Mouse (Mus musculus) erythroid progenitor cell, adult 5-6 weeks (primary cell): ENCODE results near the gene Tysnd1. TPM values are rescaled to one million over a fixed set of nuclear protein-coding genes. Genes with fewer than 3 reads are reported as not detected.

Experiments
- ATAC-seq: replicated peaks from 2 replicates; pipeline ENCODE4 v1.8.0; 2016; ENCODE audit warnings: moderate number of reproducible peaks, mild to moderate bottlenecking, moderate TSS enrichment, inconsistent platforms; ENCODE audit not compliant: poor library complexity, low FRiP score, severe bottlenecking
- total RNA-seq, 2 experiments: library from RNA; stranded (forward) in 1 of 2; stranded (reverse) in 1 of 2; fragments of 150-400 nt in 1 of 2; fragments of 186-747, 209-891 nt in 1 of 2; gene quantifications; 2 replicates each; pipeline versions ENCODE4 v1.2.3 to v1.2.4; 2015 to 2017; ENCODE audit warnings: low replicate concordance in 2 of 2

Tysnd1 gene
- total RNA-seq (2015; ENCODE audit: low replicate concordance) (6.3 and 14.1 TPM in 2 replicates), total RNA-seq (2017; ENCODE audit: low replicate concordance) (3.5 and 7.3 TPM in 2 replicates)

DNA sequence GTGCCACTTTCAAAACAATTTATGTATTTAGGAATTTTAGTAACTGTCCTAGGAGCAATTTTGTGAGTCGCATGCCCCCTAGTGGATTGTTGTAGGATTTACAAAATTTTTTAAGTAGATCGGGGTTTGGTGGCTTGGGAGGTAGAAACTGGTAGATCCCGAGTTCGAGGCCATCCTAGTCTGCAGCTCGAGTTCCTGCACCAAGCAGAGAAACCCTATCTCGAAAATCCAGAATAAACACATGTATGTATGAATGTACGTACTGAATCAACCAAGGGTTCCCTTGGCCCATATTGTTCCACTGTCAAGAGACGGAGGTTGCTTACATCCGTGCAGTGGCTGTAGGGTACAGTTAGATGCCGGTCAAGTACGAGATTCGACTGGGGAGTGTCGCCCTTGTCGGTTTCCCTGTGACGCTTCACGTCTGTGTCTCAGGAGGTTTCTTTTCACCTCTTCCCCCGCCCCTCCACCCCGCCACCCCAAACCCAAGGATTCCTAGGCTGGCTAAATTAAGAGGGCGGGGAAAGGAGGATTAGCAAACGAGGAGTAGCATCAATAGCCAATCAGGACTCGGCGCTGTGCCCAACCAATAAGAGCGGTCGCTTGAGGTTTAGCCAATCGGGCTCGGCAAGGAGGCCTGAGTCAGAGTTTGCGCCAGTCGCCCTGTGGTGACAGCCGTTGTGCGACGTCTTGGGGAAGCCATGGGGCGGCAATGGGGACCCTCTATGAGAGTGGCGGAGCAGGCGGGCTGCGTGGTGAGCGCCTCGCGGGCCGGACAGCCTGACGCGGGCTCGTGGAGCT, at the start of gene Tysnd1:
Gene Tysnd1, plus strand, starts transcription at position 645 of the 801 bp plus-strand sequence.
- ATAC-seq: peak; percentile 97

DNA sequence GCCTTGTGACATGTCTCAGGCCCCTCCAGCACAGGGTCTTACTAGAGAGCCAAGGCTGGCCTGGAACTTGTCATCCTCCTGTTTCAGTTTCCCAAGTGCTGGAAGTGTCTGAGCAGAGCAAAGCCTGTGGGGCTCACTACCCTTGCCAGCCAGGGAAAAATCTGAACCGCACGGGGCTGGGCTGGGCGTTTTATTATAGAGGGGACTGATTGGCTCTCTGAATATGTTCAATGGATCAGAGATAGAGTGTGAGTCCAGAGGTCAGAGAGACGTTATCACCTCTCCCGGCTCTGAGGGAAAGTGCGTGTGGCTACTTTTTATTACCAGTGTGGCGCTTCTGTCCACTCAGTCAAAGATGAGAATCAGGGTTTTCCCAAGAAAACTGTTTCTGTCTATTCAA, 48.8 kb upstream of the Tysnd1 start:
- no peak for ATAC-seq

DNA sequence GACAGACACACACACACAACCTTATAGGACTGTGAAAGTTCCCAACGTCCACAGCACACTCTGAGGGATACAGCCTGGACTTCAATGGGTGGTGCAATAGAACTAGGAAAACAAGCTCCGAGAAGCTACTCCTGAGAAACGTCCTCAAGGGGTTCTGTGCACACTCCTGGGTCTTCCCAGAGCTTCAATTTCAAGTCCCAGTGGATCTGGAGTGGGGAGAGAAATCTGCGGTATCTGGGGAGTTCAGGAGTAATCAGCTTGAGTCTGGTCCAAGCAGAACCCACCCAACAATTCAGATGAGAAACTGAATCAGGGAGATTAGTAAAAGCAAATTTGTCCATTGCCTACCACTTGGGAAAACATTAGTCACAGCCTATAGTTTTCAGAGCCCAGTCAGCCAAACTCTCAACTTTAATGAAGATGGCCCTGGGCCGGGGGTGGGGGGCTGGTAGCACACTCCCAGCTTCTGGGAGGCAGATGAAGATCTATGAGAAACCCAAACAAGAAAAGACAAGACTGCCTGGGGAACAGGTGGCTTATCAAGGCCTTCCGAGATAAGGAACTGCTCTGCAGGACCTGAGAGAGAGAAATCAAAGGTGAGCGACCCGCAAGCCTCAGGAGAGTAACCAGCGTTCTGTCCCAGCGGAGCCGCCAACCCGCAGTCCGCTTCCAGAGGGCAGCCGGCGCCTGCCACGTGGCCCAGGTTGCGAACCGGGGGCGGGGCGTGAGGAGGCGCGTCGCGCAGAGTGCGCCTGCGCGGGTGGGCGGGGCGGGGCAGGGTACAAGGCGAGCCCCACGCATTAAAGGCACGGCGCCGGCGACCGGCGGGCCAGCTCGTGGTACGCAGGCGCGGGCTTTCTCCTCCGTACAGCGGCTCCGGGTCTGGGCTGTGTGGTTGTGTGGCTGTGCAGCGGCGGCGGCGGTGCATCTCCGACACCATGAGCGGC, 47.3 kb upstream of the Tysnd1 start, which contains the start of gene Ppa1:
Gene Ppa1, plus strand, starts transcription at position 763 of the 947 bp plus-strand sequence.
- ATAC-seq: peak; percentile 90

DNA sequence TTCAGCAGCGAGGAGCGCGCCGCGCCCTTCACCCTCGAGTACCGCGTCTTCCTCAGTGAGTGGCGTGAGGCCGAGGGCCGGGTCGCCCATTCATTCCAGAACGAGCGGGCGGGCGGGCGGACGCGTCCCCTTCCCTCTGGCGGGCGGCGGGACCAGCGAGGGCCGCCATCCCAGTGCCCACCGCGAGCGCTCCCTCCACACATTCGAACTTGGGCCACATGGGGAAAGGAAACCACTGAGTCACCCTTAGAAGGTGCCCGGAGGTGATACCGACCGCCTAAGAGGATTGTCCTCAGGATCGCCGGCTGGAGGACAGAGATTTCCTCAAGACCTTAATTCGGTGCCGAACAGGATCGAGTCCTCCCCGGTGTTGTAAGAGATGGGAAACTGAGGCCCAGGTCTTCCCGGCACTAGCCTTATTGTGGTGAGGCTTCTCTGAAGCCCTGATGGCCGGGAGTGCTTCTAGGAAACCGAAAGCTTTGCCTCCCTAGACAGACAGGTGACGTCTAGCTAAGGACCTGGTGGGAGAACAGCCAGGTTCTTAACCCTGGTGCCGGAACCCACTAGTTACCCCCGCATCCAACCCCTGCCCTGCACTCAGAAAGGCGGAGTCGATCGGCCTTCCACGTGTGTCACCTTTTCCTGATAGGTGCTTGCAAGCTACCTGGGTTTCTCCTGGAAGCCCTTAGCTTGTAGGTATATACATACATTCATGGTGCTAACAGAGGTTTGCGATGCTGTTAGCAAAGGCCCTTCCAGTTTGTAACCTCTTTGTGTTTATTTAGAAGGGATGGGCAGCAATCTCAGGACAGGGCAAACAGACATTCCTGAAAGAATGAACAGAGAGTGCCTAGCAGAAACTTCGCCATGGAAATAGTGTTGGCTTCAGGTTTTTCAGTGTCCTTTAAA, 46.3 kb upstream of the Tysnd1 start:
- peak; percentile 66 for ATAC-seq

DNA sequence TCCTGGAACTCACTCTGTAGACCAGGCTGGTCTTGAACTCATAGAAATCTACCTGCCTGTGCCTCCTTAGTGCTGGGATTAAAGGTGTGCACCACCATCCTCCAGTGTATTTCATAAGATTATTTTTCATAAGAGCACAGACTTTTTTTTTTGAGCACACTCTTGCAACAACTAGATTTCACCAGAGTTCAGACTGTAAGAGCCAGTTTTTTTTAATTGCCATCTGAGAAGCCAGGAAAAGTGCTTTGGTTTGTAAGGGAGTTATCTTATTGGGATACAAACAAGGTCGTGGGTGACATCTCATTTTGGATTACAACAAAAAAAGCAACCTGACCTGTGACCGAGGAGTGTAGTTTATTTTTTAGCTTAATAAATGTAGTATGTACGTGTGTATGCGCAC, 41.2 kb upstream of the Tysnd1 start:
- no peak for ATAC-seq

DNA sequence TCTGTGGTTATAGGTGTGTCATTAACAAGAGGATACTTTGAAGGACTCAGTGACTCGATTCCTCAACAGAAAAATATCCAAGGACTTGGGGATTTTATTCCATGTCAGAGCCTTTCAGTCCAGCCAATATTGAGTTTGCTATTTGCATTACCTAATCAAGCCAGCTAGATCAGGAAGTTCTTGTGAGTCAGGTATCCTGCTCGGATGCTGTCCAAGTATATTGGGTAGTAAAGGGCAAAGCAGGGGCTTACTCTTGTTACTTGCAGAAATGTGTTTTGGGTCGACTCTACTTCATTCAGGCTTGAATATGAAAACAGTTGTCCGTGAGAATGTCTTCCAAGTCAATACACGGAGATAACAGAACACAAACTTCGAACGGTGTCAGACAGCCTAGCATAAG, 40.6 kb upstream of the Tysnd1 start:
- no peak for ATAC-seq

DNA sequence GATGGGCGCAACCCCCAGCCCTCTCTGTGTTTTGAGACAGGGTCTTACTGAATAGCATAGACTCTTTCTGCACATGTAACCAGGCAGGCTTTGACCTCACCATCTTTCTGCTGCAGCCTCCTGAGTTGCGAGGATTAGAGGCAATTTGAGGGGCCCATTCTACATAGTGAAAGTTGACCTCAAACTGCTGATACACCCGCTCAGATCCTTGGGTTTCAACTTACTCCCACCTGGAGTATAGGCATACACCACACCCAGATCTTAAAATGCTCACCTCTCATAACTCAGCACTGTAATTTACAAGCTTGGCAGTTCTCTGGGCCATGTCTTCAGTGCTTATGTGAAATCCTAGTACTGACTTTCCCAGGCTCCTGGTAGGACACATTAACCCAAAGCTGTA, 40.1 kb upstream of the Tysnd1 start:
- no peak for ATAC-seq

DNA sequence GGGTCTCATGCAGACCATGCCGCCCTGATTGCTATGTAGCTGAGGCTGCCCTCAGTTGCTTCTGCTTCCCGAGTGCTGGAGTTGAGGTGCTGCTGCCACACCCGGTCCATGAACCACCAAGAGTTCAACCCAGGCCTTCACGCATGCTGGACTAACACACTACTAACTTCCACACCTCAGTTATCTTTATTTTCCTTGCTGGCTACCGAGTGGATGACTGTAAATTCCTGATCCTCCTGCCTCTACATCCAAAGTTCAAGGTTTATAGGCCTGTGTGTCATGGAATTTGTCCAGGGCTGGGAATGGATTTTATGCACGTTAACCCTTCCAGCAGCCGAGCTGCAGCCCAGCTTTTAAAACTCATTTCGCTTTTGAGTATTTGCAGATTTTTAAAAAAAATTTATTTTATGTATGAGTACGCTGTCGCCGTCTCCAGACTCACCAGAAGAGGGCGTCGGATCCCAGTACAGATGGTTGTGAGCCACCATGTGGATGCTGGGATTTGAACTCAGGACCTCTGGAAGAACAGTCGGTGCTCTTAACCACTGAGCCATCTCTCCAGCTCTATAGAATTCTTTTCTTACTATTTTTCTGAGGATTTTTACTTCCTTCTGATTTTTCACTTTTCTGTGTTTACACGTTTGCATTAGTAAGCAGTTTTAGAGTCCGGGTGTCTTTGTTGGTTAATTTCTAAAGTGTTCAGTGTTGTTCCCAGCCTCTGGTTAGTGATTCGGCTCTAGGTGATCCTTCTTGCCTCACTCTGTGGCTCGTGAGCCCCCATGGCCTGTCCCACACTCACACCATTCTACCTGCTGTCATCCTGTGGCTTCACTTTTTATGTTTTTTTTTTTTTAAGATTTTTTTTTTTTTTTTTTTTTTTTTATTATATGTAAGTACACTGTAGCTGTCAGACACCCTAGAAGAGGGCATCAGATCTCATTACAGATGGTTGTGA, 38.1 kb upstream of the Tysnd1 start:
- no peak for ATAC-seq

DNA sequence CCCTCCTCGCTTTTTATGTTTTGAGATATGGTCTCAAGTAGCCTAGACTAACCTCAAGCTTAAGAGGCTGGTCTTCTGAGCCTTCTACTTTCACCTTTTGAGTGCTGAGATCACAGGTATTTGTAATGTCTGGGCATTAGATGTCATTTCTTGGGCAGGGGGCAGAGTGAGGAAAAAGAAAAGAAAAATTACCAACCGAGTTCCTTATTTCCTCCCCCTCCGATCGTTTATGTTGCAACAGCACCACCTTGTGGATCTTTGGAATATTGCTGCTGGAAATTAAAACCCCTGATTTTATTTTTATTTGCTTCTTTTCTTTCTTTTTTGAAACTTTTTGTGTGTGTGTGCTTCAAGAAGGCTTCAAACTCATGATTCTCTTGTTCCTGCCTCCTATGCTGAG, 37.3 kb upstream of the Tysnd1 start:
- no peak; the same call in 1 of the 2 replicates for ATAC-seq

DNA sequence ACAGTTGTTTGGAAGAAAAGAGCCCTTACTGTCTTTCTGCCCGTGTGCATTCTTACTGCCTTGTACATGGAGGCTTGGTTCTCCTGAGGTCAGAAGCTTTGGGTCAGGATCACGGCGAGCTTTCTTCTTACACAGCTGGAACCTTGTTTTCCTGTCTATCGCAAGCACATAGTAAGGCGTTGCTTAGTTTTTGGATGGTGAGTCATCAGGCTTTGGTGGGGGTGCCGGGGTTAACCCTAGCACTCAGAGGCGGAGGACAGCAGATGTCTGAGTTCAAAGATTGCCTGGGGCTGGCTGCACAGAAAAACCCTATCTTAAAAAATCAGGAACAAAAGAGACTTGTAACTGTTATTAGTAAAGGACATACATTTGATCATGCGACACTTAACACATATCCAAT, 33.4 kb upstream of the Tysnd1 start:
- no peak for ATAC-seq

DNA sequence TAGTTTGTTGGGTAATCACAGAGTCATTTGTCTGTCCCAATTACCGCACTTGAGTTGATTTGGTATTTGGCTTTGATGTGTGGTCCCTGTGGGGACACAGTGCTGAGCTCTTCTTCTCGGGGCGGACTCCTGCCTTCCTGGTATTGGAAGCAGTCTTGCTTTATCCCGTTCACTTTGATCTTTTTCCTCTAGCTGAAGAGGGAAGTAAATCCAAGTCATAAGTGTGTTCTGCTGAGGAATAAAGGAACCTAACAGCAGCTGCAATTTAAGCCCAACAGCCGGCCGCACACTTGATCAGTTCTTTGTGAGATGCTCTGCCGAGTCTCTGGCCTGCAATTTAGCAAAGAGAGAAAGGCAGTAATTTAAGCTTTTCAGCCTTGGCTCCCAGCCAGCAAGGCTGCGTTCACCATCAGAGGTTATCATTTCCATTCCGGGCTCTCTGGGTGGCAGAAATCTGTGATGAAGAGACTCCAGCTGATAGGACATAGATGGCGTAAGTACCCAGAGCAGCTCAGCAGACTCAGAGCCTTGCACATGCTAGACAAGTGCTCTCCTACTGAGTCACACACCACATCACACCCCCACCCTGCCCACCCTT, 32.8 kb upstream of the Tysnd1 start:
- no peak for ATAC-seq

DNA sequence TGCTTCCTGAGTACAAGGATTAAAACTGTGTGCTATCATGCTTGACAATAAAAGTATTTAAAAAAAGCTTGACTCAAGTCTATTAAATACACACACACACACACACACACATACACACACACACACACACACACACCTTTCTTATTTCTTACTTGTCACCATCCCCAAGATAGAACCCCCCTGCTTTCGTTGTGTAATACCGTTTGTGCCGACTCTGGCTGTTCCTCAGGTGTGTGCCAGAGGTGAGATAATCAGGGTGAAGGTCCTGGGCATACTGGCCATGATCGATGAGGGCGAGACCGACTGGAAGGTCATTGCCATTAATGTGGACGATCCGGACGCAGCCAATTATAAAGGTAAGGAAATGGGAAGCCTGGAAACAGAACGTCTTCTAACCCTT, 30.2 kb upstream of the Tysnd1 start:
- no peak for ATAC-seq

DNA sequence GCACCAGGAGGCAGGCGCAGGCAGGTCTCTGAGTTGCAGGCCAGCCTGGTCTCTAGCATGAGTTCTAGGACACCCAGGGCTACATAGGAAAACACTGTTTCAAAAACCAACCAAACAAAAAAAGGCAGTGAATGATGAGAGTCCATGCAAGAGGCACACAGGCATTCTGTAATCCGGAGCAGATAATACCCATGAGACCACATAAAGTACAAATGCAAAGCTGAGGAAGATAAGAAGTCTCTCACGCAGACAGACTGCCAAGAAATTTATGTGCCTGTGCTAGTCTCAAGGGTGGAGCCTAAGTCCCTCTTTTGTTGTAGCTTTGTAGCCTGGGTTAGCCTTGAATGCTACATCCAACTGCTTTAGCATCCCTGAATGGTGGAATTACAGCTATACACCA, 29.7 kb upstream of the Tysnd1 start:
- ATAC-seq: no peak

DNA sequence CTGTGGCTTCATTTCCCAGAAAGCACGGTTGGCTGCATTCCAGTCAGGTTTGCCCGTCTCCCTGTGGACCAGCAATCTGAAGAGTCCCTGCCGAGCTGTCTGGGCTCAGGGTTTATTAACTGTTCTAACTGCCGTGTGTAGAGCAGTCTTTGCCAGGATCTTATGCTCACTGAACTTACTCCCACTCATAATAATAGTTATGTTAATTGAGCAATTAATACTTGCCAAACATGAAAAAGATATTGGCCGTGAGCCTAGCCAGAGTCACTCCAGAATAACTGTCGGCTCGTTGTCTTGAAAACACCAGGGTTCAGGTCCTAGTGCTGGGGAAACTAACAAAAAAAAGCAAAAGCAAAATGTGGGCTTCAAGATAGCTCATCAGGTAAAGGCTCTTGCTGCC, 26.0 kb upstream of the Tysnd1 start:
- ATAC-seq: no peak

DNA sequence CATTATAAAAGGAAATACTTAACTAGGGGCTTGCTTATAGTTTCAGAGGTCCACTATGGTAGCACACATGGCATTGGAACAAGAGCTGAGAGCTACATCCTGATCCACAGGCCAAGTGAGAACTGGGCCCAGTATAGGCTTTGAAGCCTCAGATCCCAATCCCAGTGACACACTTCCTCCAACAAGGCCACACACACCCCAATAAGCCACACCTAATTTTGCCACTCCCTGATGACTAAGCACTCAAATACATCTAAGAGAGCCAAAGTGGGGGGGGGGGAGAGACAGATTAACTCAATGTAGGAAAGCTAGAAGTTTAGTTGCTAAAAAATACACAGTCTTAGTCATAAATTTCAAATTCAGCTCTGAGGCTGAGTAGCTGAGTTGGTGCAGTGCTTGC, 25.4 kb upstream of the Tysnd1 start:
- ATAC-seq: peak; percentile 49; the same call in 1 of the 2 replicates

DNA sequence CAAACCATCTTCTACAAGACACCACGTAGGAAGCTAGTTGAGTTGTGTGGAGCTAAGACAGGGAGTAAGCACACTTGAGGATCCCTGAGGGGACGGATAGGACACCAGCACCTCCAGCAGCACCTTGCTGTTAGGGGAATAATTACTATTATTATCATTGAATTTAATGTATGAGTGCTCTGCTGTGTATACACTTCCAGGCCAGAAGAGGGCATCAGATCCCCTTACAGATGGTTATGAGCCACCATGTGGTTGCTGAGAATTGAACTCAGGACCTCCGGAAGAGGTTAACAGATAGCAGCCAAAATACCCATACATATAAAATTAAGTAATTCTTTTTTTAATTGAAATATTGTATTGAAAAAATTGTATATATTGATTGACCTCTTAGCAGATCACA, 24.6 kb upstream of the Tysnd1 start:
- ATAC-seq: no peak

DNA sequence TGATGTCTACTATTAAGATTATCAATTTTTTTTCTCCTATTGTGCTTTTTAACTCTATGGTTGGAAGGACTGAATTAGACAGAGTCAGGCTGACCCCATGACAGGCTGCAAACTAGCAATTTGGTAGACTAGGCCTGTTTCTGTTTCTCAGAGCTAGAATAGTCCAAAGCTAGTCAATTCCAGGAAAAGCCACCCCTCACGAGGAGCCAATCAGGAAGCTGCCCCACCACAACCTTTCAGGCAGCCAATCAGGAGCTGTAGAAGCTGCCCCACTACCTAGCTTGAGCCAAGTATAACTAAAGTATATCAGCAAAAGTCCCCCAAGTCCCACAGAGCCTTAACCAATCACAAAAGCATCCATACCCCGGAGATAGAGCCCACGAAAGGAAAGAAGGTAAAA, 19.4 kb upstream of the Tysnd1 start:
- ATAC-seq: no peak

DNA sequence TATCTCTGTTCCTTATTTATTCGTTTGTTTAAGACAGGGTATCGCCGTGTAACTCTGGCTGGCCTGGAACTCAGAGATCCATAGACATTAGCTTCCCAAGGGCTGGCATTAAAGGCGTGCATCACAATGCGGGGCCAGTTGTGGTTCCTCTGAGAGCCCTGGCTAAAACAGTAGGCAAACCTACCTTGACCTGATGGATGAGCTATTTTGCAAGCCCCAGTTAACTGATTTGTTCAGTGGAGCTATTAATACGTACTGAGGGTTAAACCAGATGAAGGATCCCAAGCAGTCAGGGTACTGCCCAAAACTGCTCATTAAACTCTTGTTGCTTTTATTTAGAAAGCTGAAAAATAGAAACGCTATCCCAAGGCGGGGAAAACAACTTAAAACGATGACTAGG, 15.8 kb upstream of the Tysnd1 start:
- ATAC-seq: peak; percentile 20; the same call in 1 of the 2 replicates
